Mouse (Mus musculus) liver, adult 2 months (tissue): ENCODE data around the gene Zmynd8. TPM values are rescaled to one million over a fixed set of nuclear protein-coding genes. Genes with fewer than 3 reads are reported as not detected.

Source experiments
- DNase-seq: peaks from one replicate; pipeline ENCODE4 v3.0.0-alpha.2; 2011; ENCODE audit warnings: low read depth, low spot score; ENCODE audit errors: extremely low read depth
- H3K27ac ChIP-seq: fragments of 200-500 bp; replicated peaks from 2 replicates; pipeline ENCODE4 v1.5.1; 2012; ENCODE audit warnings: low read depth, mild to moderate bottlenecking, control low read depth, inconsistent platforms, low read length; ENCODE audit not compliant: insufficient read depth
- H3K27me3 ChIP-seq: fragments of 200-500 bp; 2 replicates; pipeline ENCODE4 v1.6.1; 2012; ENCODE audit warnings: mild to moderate bottlenecking, moderate library complexity, low read length, inconsistent platforms; ENCODE audit not compliant: control insufficient read depth, insufficient read depth
- H3K36me3 ChIP-seq: fragments of 200-500 bp; 2 replicates; pipeline ENCODE4 v1.6.1; 2012; ENCODE audit warnings: low read length, inconsistent platforms; ENCODE audit not compliant: control insufficient read depth, insufficient read depth
- H3K4me1 ChIP-seq: fragments of 200-500 bp; 2 replicates; pipeline ENCODE4 v1.6.1; 2011; ENCODE audit warnings: low read length; ENCODE audit not compliant: control insufficient read depth, insufficient read depth
- H3K4me3 ChIP-seq: fragments of 200-500 bp; 2 replicates; pipeline ENCODE4 v1.5.1; 2011; ENCODE audit warnings: low read depth, mild to moderate bottlenecking, control low read depth, low read length, moderate library complexity; ENCODE audit not compliant: insufficient read depth
- H3K79me2 ChIP-seq: fragments of 200-500 bp; 2 replicates; pipeline ENCODE4 v1.6.1; 2012; ENCODE audit warnings: inconsistent platforms, mild to moderate bottlenecking, low read length, moderate library complexity; ENCODE audit not compliant: control insufficient read depth, insufficient read depth
- H3K9ac ChIP-seq: fragments of 200-500 bp; 2 replicates; pipeline ENCODE4 v1.6.1; 2012; ENCODE audit warnings: low read depth, mild to moderate bottlenecking, control low read depth, inconsistent platforms, low read length
- CTCF ChIP-seq: fragments of 200-500 bp; IDR thresholded peaks from 2 replicates; pipeline ENCODE4 v1.5.1; 2011; ENCODE audit warnings: low read depth, low read length, control low read depth
- POLR2A ChIP-seq: fragments of 200-500 bp; IDR thresholded peaks from 2 replicates; pipeline ENCODE4 v1.6.1; 2011; ENCODE audit warnings: low read length, control low read depth; ENCODE audit not compliant: insufficient read depth; ENCODE audit errors: extremely low read depth
- WGBS: fragments of 180-500 bp; shearing (Covaris S2); methylation state at CpG from one replicate; pipeline ENCODE4 v1.1.7; 2018; 5-methylcytosine and 5-hydroxymethylcytosine counted together
- polyA plus RNA-seq: library from polyadenylated mRNA; depleted of rRNA; stranded (reverse); fragments of >200 nt; gene quantifications from 2 replicates; pipeline ENCODE4 v1.2.3, GENCODE M21; 2012
- total RNA-seq: library from RNA; depleted of rRNA; stranded (reverse); fragments of >200 nt; gene quantifications from 2 replicates; pipeline ENCODE4 v1.2.3, GENCODE M21; 2014

Gene Zmynd8
- total and polyA plus RNA-seq, 2 experiments, result 7.8 to 10.0 TPM

DNA sequence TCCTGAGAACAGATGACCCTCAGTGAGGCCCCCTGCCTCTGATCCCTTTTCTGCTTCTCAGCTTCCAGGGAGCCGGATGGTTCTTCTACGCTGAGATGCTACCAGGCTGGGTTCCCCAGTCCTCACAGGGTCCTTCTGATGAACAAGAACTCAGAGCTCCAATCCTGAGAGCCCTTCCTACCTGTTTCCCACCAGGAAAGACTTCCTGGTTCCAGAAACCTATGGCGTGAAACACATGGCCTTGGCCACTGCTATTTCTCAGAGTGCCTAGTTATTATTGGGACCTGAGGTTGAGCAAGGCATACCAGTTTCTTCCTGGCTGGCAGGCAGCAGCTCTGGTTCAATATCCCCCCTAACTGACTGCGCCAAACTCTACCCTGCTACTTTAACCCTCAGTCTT lies 3.1 kb downstream of the Zmynd8 start:
- 90% methylated on average over 4 of the region's 4 CpGs for WGBS
- no peak overlapping the region for H3K4me3 ChIP-seq
- TF ChIP-seq POLR2A, result no peak
- TF ChIP-seq CTCF, result no peak
- H3K79me2 ChIP-seq, result no peaks in the 10 kb centered on the region
- no peaks in the 10 kb centered on the region for H3K36me3 ChIP-seq
- no peak overlapping the region for H3K9ac ChIP-seq
- no peak overlapping the region for H3K27ac ChIP-seq
- H3K27me3 ChIP-seq, result no peaks in the 10 kb centered on the region
- no peak for DNase-seq
- H3K4me1 ChIP-seq, result peaks cover 14% of the 10 kb centered on the region

DNA sequence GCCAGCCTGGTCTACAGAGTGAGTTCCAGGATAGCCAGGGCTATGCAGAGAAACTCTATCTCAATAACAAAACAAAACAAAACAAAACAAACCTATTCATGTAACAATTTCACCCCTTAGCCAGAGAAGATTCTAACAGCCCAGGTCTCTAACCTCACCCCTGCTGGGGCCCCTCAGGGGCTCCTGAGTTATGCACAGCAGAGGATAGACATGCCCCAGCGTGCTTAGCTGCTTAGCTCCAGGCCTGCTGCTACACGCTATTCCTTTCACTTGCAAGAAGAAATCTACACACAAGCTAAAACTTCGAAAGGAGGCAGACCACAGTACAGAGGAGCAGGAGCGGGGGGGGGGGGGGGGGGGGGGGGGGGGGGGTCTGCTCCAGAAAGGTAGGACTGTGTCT lies 4.3 kb downstream of the Zmynd8 start:
- WGBS, result 79% methylated on average over 3 of the region's 4 CpGs
- H3K4me1 ChIP-seq, result peaks cover 14% of the 10 kb centered on the region

DNA sequence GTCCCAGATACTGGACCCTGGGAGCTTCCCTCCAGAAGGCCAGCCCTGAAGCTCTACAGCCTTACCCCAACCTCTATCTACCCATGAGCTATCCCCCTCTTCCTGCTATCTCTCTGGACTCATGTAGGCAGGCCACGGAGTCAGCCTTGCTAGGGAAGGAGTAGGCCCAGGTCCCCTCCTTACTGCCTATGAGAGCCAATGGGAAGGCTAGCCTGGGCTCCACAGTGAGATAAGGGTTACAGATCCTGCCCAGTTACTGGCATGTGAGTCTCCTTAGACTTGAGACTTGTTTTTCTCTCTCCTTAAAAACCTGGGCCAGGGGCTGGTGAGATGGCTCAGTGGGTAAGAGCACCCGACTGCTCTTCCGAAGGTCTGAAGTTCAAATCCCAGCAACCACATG lies 5.6 kb downstream of the Zmynd8 start:
- Histone ChIP-seq H3K79me2 (no peaks in the 10 kb centered on the region), H3K4me3 (no peak overlapping the region), H3K27ac (no peak overlapping the region), H3K27me3 (no peaks in the 10 kb centered on the region), H3K4me1 (peaks cover 25% of the 10 kb centered on the region), H3K9ac (no peak overlapping the region), H3K36me3 (no peaks in the 10 kb centered on the region)
- no peak for TF ChIP-seq CTCF
- TF ChIP-seq POLR2A, result no peak
- DNase-seq, result no peak
- whole genome bisulfite sequencing, result 96% methylated on average over 3 of the region's 3 CpGs

More for the DNA sequence above, 4.3 kb downstream of the Zmynd8 start:
- H3K27me3 ChIP-seq, result no peaks in the 10 kb centered on the region
- H3K9ac ChIP-seq, result no peak overlapping the region
- H3K79me2 ChIP-seq, result no peaks in the 10 kb centered on the region
- H3K36me3 ChIP-seq, result no peaks in the 10 kb centered on the region
- no peak for DNase-seq
- H3K4me3 ChIP-seq, result no peak overlapping the region
- H3K27ac ChIP-seq, result no peak overlapping the region
- TF ChIP-seq POLR2A (no peak), CTCF (no peak)

DNA sequence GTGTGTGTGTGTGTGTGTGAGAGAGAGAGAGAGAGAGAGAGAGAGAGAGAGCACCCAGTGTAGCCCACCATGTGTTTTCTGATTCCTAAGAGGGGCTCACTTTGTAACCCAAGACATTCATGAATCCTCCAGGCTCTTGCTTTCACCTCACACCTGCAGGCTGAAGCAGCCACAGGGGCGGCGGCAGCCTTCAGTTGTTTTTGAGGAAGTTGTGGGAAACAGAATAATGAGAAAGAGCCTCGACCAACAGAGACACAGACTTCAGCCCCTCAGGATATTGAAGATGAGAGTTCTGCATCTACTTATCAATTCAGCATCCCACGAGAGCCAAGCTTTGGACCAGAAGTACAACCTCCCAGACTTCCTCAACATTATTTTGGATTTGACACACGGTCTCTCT lies 6.2 kb downstream of the Zmynd8 start:
- Histone ChIP-seq H3K27ac (no peak overlapping the region), H3K9ac (no peak overlapping the region), H3K27me3 (no peaks in the 10 kb centered on the region), H3K79me2 (no peaks in the 10 kb centered on the region), H3K36me3 (no peaks in the 10 kb centered on the region), H3K4me1 (peaks cover 28% of the 10 kb centered on the region), H3K4me3 (no peak overlapping the region)
- DNase-seq, result no peak
- 82% methylated on average over 5 of the region's 5 CpGs for WGBS
- TF ChIP-seq CTCF (no peak), POLR2A (no peak)

DNA sequence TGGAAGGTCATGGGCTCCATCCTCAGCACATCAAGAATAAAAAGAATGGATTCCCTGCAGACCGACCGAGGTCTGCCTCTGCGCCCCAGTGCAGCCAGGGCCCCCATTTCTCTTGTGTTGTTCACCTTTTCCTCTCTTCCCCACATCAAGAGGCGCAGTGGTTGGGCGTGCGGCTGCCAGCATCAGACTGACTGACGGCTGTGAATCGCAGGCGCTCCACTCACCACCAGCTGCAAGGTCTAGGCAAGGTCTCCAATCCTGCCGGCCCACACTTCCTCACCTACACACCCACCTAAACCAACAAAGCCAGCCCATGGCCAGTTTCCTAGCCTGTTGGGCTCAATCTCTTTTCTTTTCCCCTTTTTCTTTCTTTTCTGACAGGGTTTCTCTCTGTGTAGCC lies 8.4 kb downstream of the Zmynd8 start:
- TF ChIP-seq POLR2A (no peak), CTCF (no peak)
- Histone ChIP-seq H3K27ac (no peak overlapping the region), H3K36me3 (no peaks in the 10 kb centered on the region), H3K4me3 (no peak overlapping the region), H3K9ac (no peak overlapping the region), H3K27me3 (no peaks in the 10 kb centered on the region), H3K4me1 (peaks cover 28% of the 10 kb centered on the region), H3K79me2 (no peaks in the 10 kb centered on the region)
- WGBS, result 89% methylated on average over 10 of the region's 10 CpGs
- no peak for DNase-seq

DNA sequence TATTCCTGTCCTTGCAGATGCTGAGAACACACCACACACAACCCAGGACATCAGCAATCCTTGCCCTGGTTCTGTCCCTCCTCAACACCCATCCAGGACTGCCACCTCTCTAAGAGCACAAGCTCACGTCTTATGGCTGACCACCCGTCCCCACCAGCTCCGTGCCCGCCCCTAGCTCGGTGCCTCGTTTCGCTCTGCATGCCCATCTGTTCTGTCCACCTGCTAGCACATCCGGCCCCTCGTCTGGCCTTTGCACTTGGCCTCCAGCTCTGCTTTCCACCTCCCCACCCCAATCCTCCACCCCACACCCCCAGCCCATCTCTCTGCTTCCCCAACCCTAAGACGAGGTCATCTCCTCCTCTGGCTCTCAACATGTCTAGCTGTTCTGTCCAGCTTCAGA lies 8.9 kb downstream of the Zmynd8 start:
- TF ChIP-seq POLR2A, result no peak
- no peak for TF ChIP-seq CTCF
- H3K79me2 ChIP-seq, result no peaks in the 10 kb centered on the region
- H3K4me3 ChIP-seq, result no peak overlapping the region
- no peak overlapping the region for H3K9ac ChIP-seq
- no peaks in the 10 kb centered on the region for H3K27me3 ChIP-seq
- H3K27ac ChIP-seq, result no peak overlapping the region
- no peaks in the 10 kb centered on the region for H3K36me3 ChIP-seq
- 99% methylated on average over 10 of the region's 10 CpGs for WGBS
- DNase-seq, result no peak
- peaks cover 32% of the 10 kb centered on the region for H3K4me1 ChIP-seq
